Mouse (Mus musculus): ENCODE results near the gene Gm2832. TPM values are rescaled to one million over a fixed set of nuclear protein-coding genes. Genes with fewer than 3 reads are reported as not detected.

Gm2832 gene
- not detected in 2 replicates for polyA plus RNA-seq (2012; rRNA removed)

DNA sequence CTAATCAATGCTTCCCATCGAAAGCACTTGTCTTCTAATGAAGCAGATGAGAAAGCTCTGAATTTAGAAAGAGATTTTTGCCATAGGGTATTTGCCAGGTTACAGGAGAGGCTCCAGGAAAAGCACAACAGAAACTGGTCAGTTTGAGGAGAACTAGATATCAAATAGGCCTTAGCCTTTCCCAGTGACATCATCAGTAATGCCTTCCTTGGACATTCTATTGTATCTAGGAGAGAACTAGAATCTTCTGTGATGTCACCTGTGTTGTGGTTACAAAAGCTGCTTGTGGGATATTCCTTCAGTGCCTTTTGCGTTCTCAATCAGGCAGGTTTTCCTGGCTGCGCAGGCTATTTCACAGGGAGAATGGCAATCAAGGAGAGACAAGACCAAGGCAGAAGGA, at the start of gene Gm2832:
Gm2832 (plus strand) TSS at position 301 of the 400 bp plus-strand sequence.

Other genes with a start within 250 kb of the Gm2832 start
- gene Dydc2, start 209.6 kb upstream of the Gm2832 start, polyA plus RNA-seq (2012; rRNA removed) = not detected in 2 replicates
- not detected in 2 replicates for gene Dydc1, start 205.9 kb upstream of the Gm2832 start, polyA plus RNA-seq (2012; rRNA removed)
- 0.14 and 0.42 TPM in 2 replicates for gene Mat1a, start 173.8 kb upstream of the Gm2832 start, polyA plus RNA-seq (2012; rRNA removed)
- 0.19 TPM in 1 of 2 replicates, not detected in the other for gene Sftpa1, start 147.0 kb upstream of the Gm2832 start, polyA plus RNA-seq (2012; rRNA removed)
- not detected in 2 replicates for gene Mbl1, start 127.3 kb upstream of the Gm2832 start, polyA plus RNA-seq (2012; rRNA removed)
- not detected in 2 replicates for gene Sftpd, start 93.7 kb upstream of the Gm2832 start, polyA plus RNA-seq (2012; rRNA removed)
- gene Gm5798, start 69.8 kb downstream of the Gm2832 start, polyA plus RNA-seq (2012; rRNA removed) = not detected in 2 replicates
- not detected in 2 replicates for gene Gm7945, start 107.6 kb downstream of the Gm2832 start, polyA plus RNA-seq (2012; rRNA removed)
- not detected in 2 replicates for gene Gm6482, start 129.5 kb downstream of the Gm2832 start, polyA plus RNA-seq (2012; rRNA removed)
- not detected in 2 replicates for gene Gm7954, start 174.7 kb downstream of the Gm2832 start, polyA plus RNA-seq (2012; rRNA removed)
- gene Gm3486, start 210.7 kb downstream of the Gm2832 start, polyA plus RNA-seq (2012; rRNA removed) = not detected in 2 replicates

Data from colon, adult 2 months (tissue).